Mouse (Mus musculus) bone marrow macrophage, adult 2 months (primary cell): ENCODE measurements around the gene Tspan6.

Experiments
- CTCF ChIP-seq: IDR thresholded peaks from 2 replicates; pipeline ENCODE4 v1.5.1; 2012; ENCODE audit warnings: low read depth, mild to moderate bottlenecking, low read length, moderate library complexity
- POLR2A ChIP-seq: IDR thresholded peaks from 2 replicates; pipeline ENCODE4 v1.6.1; 2012; ENCODE audit warnings: mild to moderate bottlenecking, low read depth, low read length, borderline replicate concordance

DNA sequence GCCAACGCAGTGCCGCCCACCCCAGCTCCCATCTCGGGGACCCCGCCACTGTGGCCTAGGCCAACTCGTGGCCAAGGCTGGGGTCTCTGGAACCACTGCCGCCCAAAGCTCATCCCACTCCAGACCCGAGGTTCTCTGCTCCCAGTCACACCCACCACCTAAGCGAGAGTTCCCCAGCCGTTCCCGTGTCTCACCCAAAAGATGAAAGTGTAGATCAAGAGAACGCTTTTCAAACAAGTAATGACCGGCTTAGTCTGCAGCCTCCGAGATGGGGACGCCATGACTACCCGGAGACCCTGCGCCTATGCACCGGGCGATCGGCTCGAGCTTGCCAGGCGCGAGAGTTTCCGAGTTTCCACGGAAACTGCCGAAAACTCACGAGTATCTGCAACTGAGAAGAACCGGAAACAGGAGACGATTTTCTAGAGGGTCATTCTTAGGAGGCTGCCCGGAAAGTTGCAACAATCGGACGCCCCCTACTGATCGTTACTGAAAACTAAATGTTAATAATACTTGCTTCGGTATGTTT is at the start of gene Tspan6:
- TF ChIP-seq POLR2A (no peak), CTCF (no peak)
